Mouse (Mus musculus) telencephalon, adult 2 months (tissue): ENCODE data around the gene Lrrc27.
A peak's percentile ranks its signal among the peaks of the same experiment; 100 is the strongest.

Source experiments
- DNase-seq: peaks from one replicate; pipeline ENCODE4 v3.0.0-alpha.2; 2011; ENCODE audit warnings: low read depth, low spot score

The Lrrc27 gene

GRCm38 (mm10) chr7:139214160-139214559 lies 1.4 kb downstream of the Lrrc27 start:
- no peak for DNase-seq

- DNase-seq = no peak
These were observed 2.0 kb downstream of the Lrrc27 start for GRCm38 (mm10) chr7:139214596-139215340.

GRCm38 (mm10) chr7:139215516-139215915 lies 2.7 kb downstream of the Lrrc27 start:
- DNase-seq = no peak

- no peak for DNase-seq
These were observed 3.2 kb downstream of the Lrrc27 start for GRCm38 (mm10) chr7:139215946-139216345.

GRCm38 (mm10) chr7:139216464-139216863 lies 3.7 kb downstream of the Lrrc27 start:
- DNase-seq = no peak

- DNase-seq = no peak
These were observed 4.3 kb downstream of the Lrrc27 start for GRCm38 (mm10) chr7:139217046-139217445.

- no peak for DNase-seq
These were observed 6.0 kb downstream of the Lrrc27 start for GRCm38 (mm10) chr7:139218641-139219415.

- no peak for DNase-seq
These were observed 6.7 kb downstream of the Lrrc27 start for GRCm38 (mm10) chr7:139219486-139219885.

GRCm38 (mm10) chr7:139220303-139220702 lies 7.5 kb downstream of the Lrrc27 start:
- no peak for DNase-seq

GRCm38 (mm10) chr7:139221072-139221471 lies 8.3 kb downstream of the Lrrc27 start:
- peak; percentile 61 for DNase-seq

GRCm38 (mm10) chr7:139221856-139222255 lies 9.1 kb downstream of the Lrrc27 start:
- DNase-seq = no peak

GRCm38 (mm10) chr7:139222341-139222740 lies 9.6 kb downstream of the Lrrc27 start:
- no peak for DNase-seq

- no peak for DNase-seq
These were observed 11.3 kb downstream of the Lrrc27 start for GRCm38 (mm10) chr7:139224070-139224469.

- no peak for DNase-seq
These were observed 11.9 kb downstream of the Lrrc27 start for GRCm38 (mm10) chr7:139224725-139225124.

- DNase-seq = no peak
These were observed 13.6 kb downstream of the Lrrc27 start for GRCm38 (mm10) chr7:139226416-139226815.

GRCm38 (mm10) chr7:139228447-139229171 lies 15.8 kb downstream of the Lrrc27 start:
- no peak for DNase-seq

- no peak for DNase-seq
These were observed 17.0 kb downstream of the Lrrc27 start for GRCm38 (mm10) chr7:139229837-139230236.

GRCm38 (mm10) chr7:139230241-139230640 lies 17.5 kb downstream of the Lrrc27 start:
- DNase-seq = no peak

- DNase-seq = no peak
These were observed 20.9 kb downstream of the Lrrc27 start for GRCm38 (mm10) chr7:139233714-139234113.

- no peak for DNase-seq
These were observed 21.8 kb downstream of the Lrrc27 start for GRCm38 (mm10) chr7:139234426-139235188.

- DNase-seq = no peak
These were observed 23.0 kb downstream of the Lrrc27 start for GRCm38 (mm10) chr7:139235651-139236358.
